ENCODE assay signal across 8 mouse cellular contexts in genomic region chr19:32903454-32904108, GRCm38 (mm10).
DNase-seq lines count a peak whose midpoint lies in the region; ATAC-seq and TF ChIP-seq lines count a peak whose summit lies in the region.

No protein-coding gene starts in this region.

- H3K27ac ChIP-seq in CH12.LX (ENCODE audit: insufficient read depth, low read depth) = no peak overlapping the region
- no peak overlapping the region for H3K27ac ChIP-seq in lung, postnatal 0 days (ENCODE audit: low read length)

- no peak overlapping the region for H3K9ac ChIP-seq in CH12.LX (ENCODE audit: insufficient read depth, low read depth)
- no peak overlapping the region for H3K9ac ChIP-seq in lung, postnatal 0 days (replicated peaks; ENCODE audit: low read depth)

- intact Hi-C loops in gastrocnemius, postnatal 14 days (cut with DNase I; ENCODE audit: low total_unique reads) = no loop called here
- intact Hi-C loops in left cerebral cortex, postnatal 25 days (cut with DNase I) = no loop called here

- no peaks in the 10 kb centered on the region for H3K36me3 ChIP-seq in CH12.LX (replicated peaks in 1 of 2; ENCODE audit: control insufficient read depth in 1 of 2, insufficient read depth in 1 of 2, low read length in 1 of 2)
- H3K36me3 ChIP-seq in lung, postnatal 0 days (ENCODE audit: insufficient read depth, low read length) = no peaks in the 10 kb centered on the region

- H3K4me1 ChIP-seq in CH12.LX (ENCODE audit: control insufficient read depth in 1 of 2, insufficient read depth in 2 of 2) = peaks cover 8 to 42% of the 10 kb centered on the region in 2 experiments
- peaks cover 7% of the 10 kb centered on the region; the same call in 1 of the 2 replicates for H3K4me1 ChIP-seq in lung, postnatal 0 days (ENCODE audit: insufficient read depth, low read depth, low read length)

- H3K4me3 ChIP-seq in CH12.LX (replicated peaks in 1 of 3; ENCODE audit: low read depth in 2 of 3, low read length in 2 of 3, poor library complexity in 1 of 3) = no peak overlapping the region
- H3K4me3 ChIP-seq in lung, postnatal 0 days (ENCODE audit: low read depth, low read length) = no peak overlapping the region

- dilution Hi-C loops in CH12.LX (cut with MboI; ENCODE audit: extremely low pct_ligation_motif_present, extremely low pct_unique_long_range_greater_than_20kb, low sequenced_read_pairs) = no loop called here

- in situ Hi-C loops in CH12.LX (cut with MboI; ENCODE audit: low pct_ligation_motif_present, low pct_unique_long_range_greater_than_20kb, low sequenced_read_pairs) = no loop called here

- no peak for TF ChIP-seq RAD21 in CH12.LX (IDR thresholded peaks at IDR 0.05; ENCODE audit: low read depth, low read length)

- 38% methylated on average over 7 of the region's 7 CpGs for WGBS in lung, postnatal 0 days

- no peak for TF ChIP-seq POLR2A in CH12.LX (IDR thresholded peaks at IDR 0.05; ENCODE audit: low read depth, low read length)

- ATAC-seq in lung, postnatal 0 days = no peak

- 0 out of 2 replicates have a peak overlapping the region, but pooled peaks have one; percentile 69 for H3K4me2 ChIP-seq in CH12.LX (ENCODE audit: insufficient read depth, low read depth, poor library complexity, severe bottlenecking)
- H3K4me2 ChIP-seq in lung, postnatal 0 days (replicated peaks; ENCODE audit: low read depth, low read length) = no peak overlapping the region

- no peaks in the 10 kb centered on the region for H3K79me2 ChIP-seq in CH12.LX (replicated peaks; ENCODE audit: control insufficient read depth, extremely low read depth, insufficient read depth, poor library complexity, severe bottlenecking)

- H3K27me3 ChIP-seq in CH12.LX (replicated peaks) = no peaks in the 10 kb centered on the region
- no peaks in the 10 kb centered on the region for H3K27me3 ChIP-seq in lung, postnatal 0 days (replicated peaks; ENCODE audit: insufficient read depth, low read length)

- H3K9me3 ChIP-seq in CH12.LX (replicated peaks; ENCODE audit: low read length) = no peaks in the 10 kb centered on the region
- no peaks in the 10 kb centered on the region for H3K9me3 ChIP-seq in lung, postnatal 0 days (ENCODE audit: low read length)

- peak; percentile 28 for DNase-seq in embryo, embryonic 10.5 days (ENCODE audit: low spot score)
- DNase-seq in embryo, embryonic 11 days = no peak
- peak; percentile 66 for DNase-seq in CH12.LX (ENCODE audit: extremely low read depth)
- DNase-seq in gastrocnemius, postnatal 14 days = peak; percentile 59
- DNase-seq in lung, postnatal 0 days (ENCODE audit: low spot score) = peak; percentile 58
- DNase-seq in testis, postnatal 10 days (ENCODE audit: low spot score) = no peak
- no peak for DNase-seq in left cerebral cortex, postnatal 25 days (ENCODE audit: low spot score in 2 of 2)
- DNase-seq in c-Kit-positive CD71-positive TER-119-positive erythroid progenitor cells, embryonic 14.5 days (ENCODE audit: low spot score) = no peak

- TF ChIP-seq CTCF in CH12.LX (conservative IDR thresholded peaks at IDR 0.05 in 1 of 2, IDR thresholded peaks at IDR 0.05 in 1 of 2; ENCODE audit: low read depth in 2 of 2, low read length in 2 of 2) = no peak
- TF ChIP-seq CTCF in lung, postnatal 0 days (IDR thresholded peaks at IDR 0.05) = no peak

- TF ChIP-seq EP300 in CH12.LX (IDR thresholded peaks at IDR 0.05; ENCODE audit: low read length) = peak; percentile 46; the same call in 1 of the 2 replicates
- TF ChIP-seq EP300 in lung, postnatal 0 days (IDR thresholded peaks at IDR 0.05) = no peak; the same call in 1 of the 2 replicates

TF ChIP-seq in CH12.LX, 34 proteins besides CTCF, POLR2A, EP300 and RAD21:
- TF ChIP-seq KAT2A (IDR thresholded peaks at IDR 0.05; ENCODE audit: insufficient replicate concordance, low read length) (no peak), MYC (IDR thresholded peaks at IDR 0.05; ENCODE audit: low read depth, low read length) (no peak), NRF1 (IDR thresholded peaks at IDR 0.05; ENCODE audit: low read depth, low read length) (no peak), ETS1 (conservative IDR thresholded peaks at IDR 0.05; ENCODE audit: low read depth, low read length) (peak; percentile 50), CHD1 (IDR thresholded peaks at IDR 0.05; ENCODE audit: low read depth, low read length) (no peak), ZNF384 (IDR thresholded peaks at IDR 0.05; ENCODE audit: low read depth, low read length) (peak; percentile 70), ZMIZ1 (IDR thresholded peaks at IDR 0.05; ENCODE audit: low read depth, low read length) (no peak), MEF2A (IDR thresholded peaks at IDR 0.05; ENCODE audit: borderline replicate concordance, low read depth, low read length) (no peak), BHLHE40 (IDR thresholded peaks at IDR 0.05; ENCODE audit: low read depth, low read length) (no peak), POLR2AphosphoS2 (IDR thresholded peaks at IDR 0.05; ENCODE audit: low read depth, low read length) (no peak), SMC3 (IDR thresholded peaks at IDR 0.05; ENCODE audit: low read depth, low read length) (no peak), JUND (conservative IDR thresholded peaks at IDR 0.05; ENCODE audit: low read depth, low read length) (no peak), USF1 (IDR thresholded peaks at IDR 0.05; ENCODE audit: low read depth, low read length) (no peak), HCFC1 (IDR thresholded peaks at IDR 0.05; ENCODE audit: low read depth, low read length) (no peak), TBP (conservative IDR thresholded peaks at IDR 0.05; ENCODE audit: low read depth, low read length) (no peak), MAFK (IDR thresholded peaks at IDR 0.05; ENCODE audit: insufficient replicate concordance, low read length) (no peak), USF2 (conservative IDR thresholded peaks at IDR 0.05; ENCODE audit: low read depth, low read length) (no peak), TCF12 (IDR thresholded peaks at IDR 0.05; ENCODE audit: low read depth, low read length) (no peak)

Comparison
In these comparisons a context has a peak if more than half of its experiments do, and no peak if none do; other contexts are left out.
1. DNase-seq: peak in embryo, embryonic 10.5 days (single experiment), CH12.LX (single experiment), gastrocnemius, postnatal 14 days (single experiment) and lung, postnatal 0 days (single experiment); none in embryo, embryonic 11 days (single experiment), testis, postnatal 10 days (single experiment), left cerebral cortex, postnatal 25 days (0 of 2) and c-Kit-positive CD71-positive TER-119-positive erythroid progenitor cells, embryonic 14.5 days (single experiment).